16 mouse cellular contexts compared by ENCODE assay signal in the genomic region with DNA sequence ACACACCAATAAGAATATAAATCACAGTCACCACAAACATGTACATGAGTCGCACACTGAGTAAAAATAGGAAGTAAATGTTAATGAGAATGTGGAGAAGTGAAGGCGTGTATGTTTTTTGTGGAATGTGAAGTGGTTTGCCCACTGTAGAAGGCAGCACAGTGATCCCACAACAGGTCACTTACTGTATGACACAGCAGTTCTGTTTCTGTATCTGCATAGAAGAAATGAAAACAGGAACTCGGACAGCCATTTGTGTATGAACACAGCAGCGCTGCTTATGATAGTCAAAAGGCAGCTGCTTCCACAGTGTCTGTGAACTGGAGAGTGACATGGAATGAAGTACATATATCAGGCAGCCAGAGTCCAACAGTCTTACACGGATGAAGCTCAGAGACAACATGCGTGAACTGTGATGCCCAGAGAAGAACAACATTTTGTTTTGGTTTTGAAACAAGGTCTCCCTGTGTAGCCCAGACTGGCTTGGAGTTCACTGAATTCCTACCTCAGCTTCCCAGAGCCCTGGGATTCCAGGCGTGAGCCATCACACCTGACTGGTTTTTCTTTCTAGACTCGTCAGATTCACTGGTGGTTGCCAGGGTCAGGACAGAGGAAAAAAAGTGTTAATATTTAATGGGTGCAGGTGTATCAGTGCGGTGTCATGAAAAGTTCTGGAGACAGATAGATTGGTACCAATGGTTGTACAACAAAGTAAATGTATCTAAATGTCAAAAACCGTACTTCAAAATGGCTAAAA. TPM values are rescaled to one million over a fixed set of nuclear protein-coding genes. Genes with fewer than 3 reads are reported as not detected.
DNase-seq lines count a peak whose midpoint lies in the region; ATAC-seq lines count a peak whose summit lies in the region.
"Had no signal": no experiment of that assay in that cellular context is flagged by ENCODE, and none has a peak within 500 bp of the region (broad histone marks: within the 10 kb centered on the region; RNA-seq: fewer than 3 reads in every experiment).

No protein-coding gene starts in this region.

- no peak overlapping the region for H3K4me3 ChIP-seq in intestine, embryonic 16.5 days (ENCODE audit: low read length)
- H3K4me3 ChIP-seq: embryonic facial prominence, embryonic 15.5 days; myocyte had no signal

- 84% methylated on average over 10 of the region's 10 CpGs for WGBS in intestine, embryonic 16.5 days

- no peak overlapping the region for H3K4me2 ChIP-seq in intestine, embryonic 16.5 days (ENCODE audit: low read depth, low read length)
- H3K4me2 ChIP-seq: embryonic facial prominence, embryonic 15.5 days; heart, embryonic 11.5 days; hindbrain, embryonic 14.5 days had no signal

- H3K4me1 ChIP-seq in intestine, embryonic 16.5 days (ENCODE audit: control insufficient read depth, insufficient read depth, low read length): peaks cover 63% of the 10 kb centered on the region

- H3K27me3 ChIP-seq in intestine, embryonic 16.5 days (replicated peaks; ENCODE audit: control insufficient read depth, insufficient read depth, low read length): no peaks in the 10 kb centered on the region
- H3K27me3 ChIP-seq: embryonic facial prominence, embryonic 15.5 days had no signal

- H3K27ac ChIP-seq in intestine, embryonic 16.5 days (ENCODE audit: low read length): no peak overlapping the region
- H3K27ac ChIP-seq: embryonic facial prominence, embryonic 15.5 days; hindbrain, embryonic 14.5 days had no signal

- H3K9ac ChIP-seq in intestine, embryonic 16.5 days (ENCODE audit: low read depth, low read length): no peak overlapping the region
- H3K9ac ChIP-seq: embryonic facial prominence, embryonic 15.5 days; hindbrain, embryonic 14.5 days had no signal

- H3K9me3 ChIP-seq in intestine, embryonic 16.5 days (ENCODE audit: control insufficient read depth, low read length): no peaks in the 10 kb centered on the region
- H3K9me3 ChIP-seq: embryonic facial prominence, embryonic 15.5 days had no signal

- DNase-seq in heart, adult 11 months: peak; percentile 93
- DNase-seq in heart, postnatal 4 days: no peak
- peak; percentile 58 for DNase-seq in lung, postnatal 36 days
- DNase-seq in lung, postnatal 4 days: no peak
- peak; percentile 53 to 54 for DNase-seq in kidney, postnatal 36 days
- DNase-seq in right cerebral cortex, adult 2 months (ENCODE audit: low spot score in 2 of 2): no peak
- DNase-seq: cerebellum, postnatal 36 days had no signal

- H3K36me3 ChIP-seq in intestine, embryonic 16.5 days (ENCODE audit: control insufficient read depth, insufficient read depth, low read length): no peaks in the 10 kb centered on the region
- H3K36me3 ChIP-seq: embryonic facial prominence, embryonic 15.5 days had no signal

- ATAC-seq in monocyte, adult 5-6 weeks (replicated peaks; ENCODE audit: insufficient number of reproducible peaks, low FRiP score, low TSS enrichment, poor library complexity, severe bottlenecking): peak; percentile 85
- no peak for ATAC-seq in intestine, embryonic 16.5 days

RNA-seq across cellular contexts. Expression of a gene that starts 5.6 kb away (rescaled TPM):
- total RNA-seq in heart, postnatal 4 days (2021): 10 to 100 TPM; 26.1 to 27.9 TPM
- 7.3 to 22.2 TPM (median 18.7 TPM) in 3 replicates for total RNA-seq in monocyte, adult 5-6 weeks (2017)
- 36.2 and 37.6 TPM in 2 replicates for polyA plus RNA-seq in intestine, embryonic 16.5 days (2015; fragmentation: Nextera tagmentation; extraction: Ambion mirVana)

RNA-seq across cellular contexts. Expression of a gene that starts 16.2 kb away (rescaled TPM):
- total RNA-seq in heart, postnatal 4 days (2021): not detected
- not detected in 3 replicates for total RNA-seq in monocyte, adult 5-6 weeks (2017)
- polyA plus RNA-seq in intestine, embryonic 16.5 days (2015; fragmentation: Nextera tagmentation; extraction: Ambion mirVana): 0.71 and 0.78 TPM in 2 replicates
- total RNA-seq: left cerebral cortex, postnatal 25 days had no signal
- polyA plus RNA-seq: embryonic facial prominence, embryonic 15.5 days; heart, embryonic 11.5 days; hindbrain, embryonic 14.5 days; lung, embryonic 16.5 days; small intestine, adult 2 months had no signal

RNA-seq across cellular contexts. Expression of a gene that starts 44.7 kb away (rescaled TPM):
- under 1 TPM; 0.34 to 0.95 TPM for total RNA-seq in heart, postnatal 4 days (2021)
- 1.0 to 3.1 TPM in 2 of 3 replicates, not detected in the other for total RNA-seq in monocyte, adult 5-6 weeks (2017)
- polyA plus RNA-seq in intestine, embryonic 16.5 days (2015; fragmentation: Nextera tagmentation; extraction: Ambion mirVana): 0.17 TPM in 1 of 2 replicates, not detected in the other
- total RNA-seq: left cerebral cortex, postnatal 25 days had no signal
- polyA plus RNA-seq: myocyte had no signal

Comparison
In these comparisons a context has a peak if more than half of its experiments do, and no peak if none do; other contexts are left out.
1. DNase-seq: peak in heart, adult 11 months (single experiment), lung, postnatal 36 days (single experiment) and kidney, postnatal 36 days (2 of 2); none in heart, postnatal 4 days (single experiment), lung, postnatal 4 days (0 of 2) and right cerebral cortex, adult 2 months (0 of 2).